Mouse (Mus musculus): ENCODE results near the gene Col27a1. TPM values are rescaled to one million over a fixed set of nuclear protein-coding genes. Genes with fewer than 3 reads are reported as not detected.
A peak's percentile ranks its signal among the peaks of the same experiment; 100 is the strongest.

The Col27a1 gene
- polyA plus RNA-seq, 1 experiment from 2014 or later: 23.6 TPM

GRCm38 (mm10) chr4:63228943-63229342, 15.1 kb downstream of the Col27a1 start:
- H3K4me2 ChIP-seq (replicated peaks; ENCODE audit: low read depth, low read length): no peak overlapping the region
- H3K27ac ChIP-seq (ENCODE audit: low read length): peak overlapping the region; percentile 67; the same call in 1 of the 2 replicates
- H3K27me3 ChIP-seq (ENCODE audit: control insufficient read depth, insufficient read depth, low read length): no peaks in the 10 kb centered on the region
- H3K36me3 ChIP-seq (ENCODE audit: control insufficient read depth, insufficient read depth, low read length): peaks cover 39% of the 10 kb centered on the region
- WGBS: 38% methylated on average over 5 of the region's 5 CpGs
- no peak overlapping the region for H3K9ac ChIP-seq (replicated peaks; ENCODE audit: low read depth, low read length)
- ATAC-seq (ENCODE audit: insufficient number of reproducible peaks, insufficient read depth, low FRiP score, low read depth): peak; percentile 46; the same call in 1 of the 2 replicates
- peaks cover 48% of the 10 kb centered on the region for H3K4me1 ChIP-seq (ENCODE audit: control insufficient read depth, insufficient read depth, low read length)
- H3K4me3 ChIP-seq (ENCODE audit: low read depth, low read length): no peak overlapping the region
- H3K9me3 ChIP-seq (ENCODE audit: control insufficient read depth, low read depth, low read length): no peaks in the 10 kb centered on the region

GRCm38 (mm10) chr4:63229991-63230581, 16.3 kb downstream of the Col27a1 start:
- WGBS: 87% methylated on average over 14 of the region's 14 CpGs
- H3K4me1 ChIP-seq (ENCODE audit: control insufficient read depth, insufficient read depth, low read length): peaks cover 55% of the 10 kb centered on the region

GRCm38 (mm10) chr4:63231121-63231520, 17.3 kb downstream of the Col27a1 start:
- H3K4me3 ChIP-seq (ENCODE audit: low read depth, low read length): no peak overlapping the region
- H3K9ac ChIP-seq (replicated peaks; ENCODE audit: low read depth, low read length): no peak overlapping the region
- no peak for ATAC-seq (ENCODE audit: insufficient number of reproducible peaks, insufficient read depth, low FRiP score, low read depth)
- no peaks in the 10 kb centered on the region for H3K9me3 ChIP-seq (ENCODE audit: control insufficient read depth, low read depth, low read length)
- 52% methylated on average over 1 of the region's 1 CpGs for WGBS
- no peak overlapping the region for H3K4me2 ChIP-seq (replicated peaks; ENCODE audit: low read depth, low read length)
- no peak overlapping the region for H3K27ac ChIP-seq (ENCODE audit: low read length)
- H3K4me1 ChIP-seq (ENCODE audit: control insufficient read depth, insufficient read depth, low read length): peaks cover 49% of the 10 kb centered on the region
- peaks cover 33% of the 10 kb centered on the region for H3K36me3 ChIP-seq (ENCODE audit: control insufficient read depth, insufficient read depth, low read length)
- no peaks in the 10 kb centered on the region for H3K27me3 ChIP-seq (ENCODE audit: control insufficient read depth, insufficient read depth, low read length)

More at GRCm38 (mm10) chr4:63229991-63230581, 16.3 kb downstream of the Col27a1 start:
- H3K9ac ChIP-seq (replicated peaks; ENCODE audit: low read depth, low read length): no peak overlapping the region
- no peaks in the 10 kb centered on the region for H3K27me3 ChIP-seq (ENCODE audit: control insufficient read depth, insufficient read depth, low read length)
- no peak overlapping the region for H3K4me2 ChIP-seq (replicated peaks; ENCODE audit: low read depth, low read length)
- ATAC-seq (ENCODE audit: insufficient number of reproducible peaks, insufficient read depth, low FRiP score, low read depth): no peak
- H3K27ac ChIP-seq (ENCODE audit: low read length): no peak overlapping the region
- H3K9me3 ChIP-seq (ENCODE audit: control insufficient read depth, low read depth, low read length): no peaks in the 10 kb centered on the region
- H3K36me3 ChIP-seq (ENCODE audit: control insufficient read depth, insufficient read depth, low read length): peaks cover 30% of the 10 kb centered on the region
- no peak overlapping the region for H3K4me3 ChIP-seq (ENCODE audit: low read depth, low read length)

GRCm38 (mm10) chr4:63232542-63233020, 18.8 kb downstream of the Col27a1 start:
- Histone ChIP-seq H3K4me1 (ENCODE audit: control insufficient read depth, insufficient read depth, low read length) (peaks cover 37% of the 10 kb centered on the region), H3K27me3 (ENCODE audit: control insufficient read depth, insufficient read depth, low read length) (no peaks in the 10 kb centered on the region), H3K9ac (replicated peaks; ENCODE audit: low read depth, low read length) (no peak overlapping the region), H3K27ac (ENCODE audit: low read length) (peak overlapping the region; percentile 87; the same call in 1 of the 2 replicates), H3K36me3 (ENCODE audit: control insufficient read depth, insufficient read depth, low read length) (peaks cover 29% of the 10 kb centered on the region), H3K9me3 (ENCODE audit: control insufficient read depth, low read depth, low read length) (no peaks in the 10 kb centered on the region), H3K4me3 (ENCODE audit: low read depth, low read length) (no peak overlapping the region), H3K4me2 (replicated peaks; ENCODE audit: low read depth, low read length) (no peak overlapping the region)
- 49% methylated on average over 2 of the region's 2 CpGs for WGBS
- ATAC-seq (ENCODE audit: insufficient number of reproducible peaks, insufficient read depth, low FRiP score, low read depth): no peak

GRCm38 (mm10) chr4:63233557-63234452, 20.0 kb downstream of the Col27a1 start:
- no peak overlapping the region for H3K4me3 ChIP-seq (ENCODE audit: low read depth, low read length)
- H3K9ac ChIP-seq (replicated peaks; ENCODE audit: low read depth, low read length): no peak overlapping the region
- H3K4me1 ChIP-seq (ENCODE audit: control insufficient read depth, insufficient read depth, low read length): peaks cover 42% of the 10 kb centered on the region
- ATAC-seq (ENCODE audit: insufficient number of reproducible peaks, insufficient read depth, low FRiP score, low read depth): peak; percentile 62; the same call in 1 of the 2 replicates
- no peaks in the 10 kb centered on the region for H3K27me3 ChIP-seq (ENCODE audit: control insufficient read depth, insufficient read depth, low read length)
- H3K4me2 ChIP-seq (replicated peaks; ENCODE audit: low read depth, low read length): no peak overlapping the region
- WGBS: 35% methylated on average over 7 of the region's 7 CpGs
- H3K27ac ChIP-seq (ENCODE audit: low read length): peak overlapping the region; percentile 87
- H3K9me3 ChIP-seq (ENCODE audit: control insufficient read depth, low read depth, low read length): no peaks in the 10 kb centered on the region
- H3K36me3 ChIP-seq (ENCODE audit: control insufficient read depth, insufficient read depth, low read length): peaks cover 29% of the 10 kb centered on the region; the same call in 1 of the 2 replicates

- Histone ChIP-seq H3K27me3 (ENCODE audit: control insufficient read depth, insufficient read depth, low read length) (no peaks in the 10 kb centered on the region), H3K36me3 (ENCODE audit: control insufficient read depth, insufficient read depth, low read length) (peaks cover 24% of the 10 kb centered on the region; the same call in 1 of the 2 replicates), H3K9me3 (ENCODE audit: control insufficient read depth, low read depth, low read length) (no peaks in the 10 kb centered on the region), H3K4me1 (ENCODE audit: control insufficient read depth, insufficient read depth, low read length) (peaks cover 35% of the 10 kb centered on the region), H3K4me3 (ENCODE audit: low read depth, low read length) (no peak overlapping the region), H3K4me2 (replicated peaks; ENCODE audit: low read depth, low read length) (no peak overlapping the region), H3K27ac (ENCODE audit: low read length) (peak overlapping the region; percentile 87; the same call in 1 of the 2 replicates), H3K9ac (replicated peaks; ENCODE audit: low read depth, low read length) (no peak overlapping the region)
- WGBS: 87% methylated on average over 5 of the region's 5 CpGs
- ATAC-seq (ENCODE audit: insufficient number of reproducible peaks, insufficient read depth, low FRiP score, low read depth): no peak
Measured at GRCm38 (mm10) chr4:63234852-63235251, 21.0 kb downstream of the Col27a1 start.

- Histone ChIP-seq H3K9me3 (ENCODE audit: control insufficient read depth, low read depth, low read length) (no peaks in the 10 kb centered on the region), H3K4me3 (ENCODE audit: low read depth, low read length) (no peak overlapping the region), H3K27ac (ENCODE audit: low read length) (no peak overlapping the region), H3K36me3 (ENCODE audit: control insufficient read depth, insufficient read depth, low read length) (peaks cover 23% of the 10 kb centered on the region; the same call in 1 of the 2 replicates), H3K4me1 (ENCODE audit: control insufficient read depth, insufficient read depth, low read length) (peaks cover 35% of the 10 kb centered on the region), H3K9ac (replicated peaks; ENCODE audit: low read depth, low read length) (no peak overlapping the region), H3K4me2 (replicated peaks; ENCODE audit: low read depth, low read length) (no peak overlapping the region), H3K27me3 (ENCODE audit: control insufficient read depth, insufficient read depth, low read length) (no peaks in the 10 kb centered on the region)
- 38% methylated on average over 2 of the region's 2 CpGs for WGBS
- no peak for ATAC-seq (ENCODE audit: insufficient number of reproducible peaks, insufficient read depth, low FRiP score, low read depth)
Measured at GRCm38 (mm10) chr4:63236235-63236634, 22.4 kb downstream of the Col27a1 start.

- Histone ChIP-seq H3K9ac (replicated peaks; ENCODE audit: low read depth, low read length) (no peak overlapping the region), H3K4me3 (ENCODE audit: low read depth, low read length) (no peak overlapping the region), H3K36me3 (ENCODE audit: control insufficient read depth, insufficient read depth, low read length) (peaks cover 23% of the 10 kb centered on the region; the same call in 1 of the 2 replicates), H3K27me3 (ENCODE audit: control insufficient read depth, insufficient read depth, low read length) (no peaks in the 10 kb centered on the region), H3K9me3 (ENCODE audit: control insufficient read depth, low read depth, low read length) (no peaks in the 10 kb centered on the region), H3K4me1 (ENCODE audit: control insufficient read depth, insufficient read depth, low read length) (peaks cover 32% of the 10 kb centered on the region), H3K27ac (ENCODE audit: low read length) (no peak overlapping the region), H3K4me2 (replicated peaks; ENCODE audit: low read depth, low read length) (no peak overlapping the region)
- WGBS: 80% methylated on average over 3 of the region's 3 CpGs
- no peak for ATAC-seq (ENCODE audit: insufficient number of reproducible peaks, insufficient read depth, low FRiP score, low read depth)
Measured at GRCm38 (mm10) chr4:63237225-63237624, 23.4 kb downstream of the Col27a1 start.
